Mouse (Mus musculus): ENCODE results near the gene Ccdc191. TPM values are rescaled to one million over a fixed set of nuclear protein-coding genes. Genes with fewer than 3 reads are reported as not detected.

Gene Ccdc191
- total and polyA plus RNA-seq, 3 experiments, result 9.3 to 45.7 (median 11.3) TPM

DNA sequence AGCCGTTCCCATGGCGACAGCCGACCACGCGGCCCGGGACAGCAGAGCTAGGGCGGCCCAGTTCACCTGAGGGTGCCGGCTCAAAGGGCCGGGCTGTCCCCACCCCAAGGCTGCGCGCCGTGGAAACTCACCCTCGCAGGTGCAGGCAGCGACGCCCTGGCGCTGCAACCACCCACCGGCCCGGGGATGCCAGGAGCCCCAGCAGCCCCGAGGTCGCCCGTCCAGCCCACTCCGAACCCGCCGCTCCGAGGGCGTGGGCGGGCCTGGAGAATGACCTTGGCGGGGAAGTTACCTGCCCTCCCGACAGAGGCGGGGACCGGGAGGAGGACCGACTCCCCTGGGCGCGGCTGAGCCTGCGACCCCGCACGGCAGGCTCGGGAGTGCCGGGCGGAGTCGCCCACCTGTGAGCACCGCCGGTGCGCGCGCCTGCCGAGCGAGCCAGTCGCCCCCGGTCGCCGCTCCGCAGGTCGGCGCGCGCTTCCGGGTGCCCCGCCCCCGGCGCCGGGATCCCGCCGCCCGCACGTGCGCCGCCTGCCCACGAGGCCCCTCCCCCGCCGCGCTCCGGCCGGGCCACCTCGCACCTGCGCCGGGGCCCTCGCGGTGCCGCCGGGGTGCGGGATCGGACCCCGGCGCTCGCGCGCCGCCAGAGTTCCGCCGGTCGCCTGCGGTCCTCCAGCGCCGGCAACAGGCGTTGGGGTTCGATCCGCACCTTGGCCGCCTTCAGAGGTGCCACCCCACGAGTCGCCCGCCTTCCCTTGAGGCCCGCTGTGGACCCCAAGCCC is 89.9 kb downstream of the Ccdc191 start, which contains the start of gene Zdhhc23:
Zdhhc23 (minus strand) TSS at position 464 of the 782 bp plus-strand sequence.
- in situ Hi-C loops (cut with MboI; ENCODE audit: low pct_ligation_motif_present, low pct_unique_long_range_greater_than_20kb, low sequenced_read_pairs), result no loop called here
- H3K4me2 ChIP-seq (ENCODE audit: insufficient read depth, low read depth, poor library complexity, severe bottlenecking), result peak within 1 kb of the TSS; percentile 75
- H3K9ac ChIP-seq (ENCODE audit: insufficient read depth, low read depth), result peak within 1 kb of the TSS; percentile 14; the same call in 1 of the 2 replicates
- dilution Hi-C loops (cut with MboI; ENCODE audit: extremely low pct_ligation_motif_present, extremely low pct_unique_long_range_greater_than_20kb, low sequenced_read_pairs), result no loop called here
- no peaks in the 10 kb centered on the region for H3K36me3 ChIP-seq (replicated peaks in 1 of 2; ENCODE audit: control insufficient read depth in 1 of 2, insufficient read depth in 1 of 2, low read length in 1 of 2)
- H3K79me2 ChIP-seq (replicated peaks; ENCODE audit: control insufficient read depth, extremely low read depth, insufficient read depth, poor library complexity, severe bottlenecking), result no peaks in the 10 kb centered on the region
- peak; percentile 81 for TF ChIP-seq ELF1 (IDR thresholded peaks at IDR 0.05; ENCODE audit: low read depth, low read length)
- TF ChIP-seq SIN3A (IDR thresholded peaks at IDR 0.05; ENCODE audit: low read length), result 0 out of 2 replicates have a peak, but pooled peaks have one; percentile 54
- TF ChIP-seq UBTF (IDR thresholded peaks at IDR 0.05; ENCODE audit: low read depth, low read length), result peak; percentile 70
- peak; percentile 87 for TF ChIP-seq BHLHE40 (IDR thresholded peaks at IDR 0.05; ENCODE audit: low read depth, low read length)
- peak; percentile 66 for TF ChIP-seq NRF1 (IDR thresholded peaks at IDR 0.05; ENCODE audit: low read depth, low read length)
- TF ChIP-seq TCF12 (IDR thresholded peaks at IDR 0.05; ENCODE audit: low read depth, low read length), result peak; percentile 20; the same call in 1 of the 2 replicates
- peak; percentile 29; the same call in 1 of the 2 replicates for TF ChIP-seq POLR2A (IDR thresholded peaks at IDR 0.05; ENCODE audit: low read depth, low read length)
- no peak for TF ChIP-seq TBP (conservative IDR thresholded peaks at IDR 0.05; ENCODE audit: low read depth, low read length)
- TF ChIP-seq JUND (conservative IDR thresholded peaks at IDR 0.05; ENCODE audit: low read depth, low read length), result no peak
- no peak for TF ChIP-seq USF1 (IDR thresholded peaks at IDR 0.05; ENCODE audit: low read depth, low read length)
- peak; percentile 71; the same call in 1 of the 2 replicates for TF ChIP-seq MXI1 (IDR thresholded peaks at IDR 0.05; ENCODE audit: low read depth, low read length)
- TF ChIP-seq SMC3 (IDR thresholded peaks at IDR 0.05; ENCODE audit: low read depth, low read length), result no peak
- DNase-seq (ENCODE audit: extremely low read depth), result no peak
- peaks cover 11% of the 10 kb centered on the region for H3K27me3 ChIP-seq (replicated peaks)
- H3K4me1 ChIP-seq (ENCODE audit: control insufficient read depth in 1 of 2, insufficient read depth in 2 of 2), result peaks cover 0 to 7% of the 10 kb centered on the region in 2 experiments; a peak in 1 of 4 replicates
- H3K4me3 ChIP-seq (replicated peaks in 1 of 3; ENCODE audit: low read depth in 2 of 3, low read length in 2 of 3, poor library complexity in 1 of 3), result peak within 1 kb of the TSS; percentile 29 to 78 (median 56)
- H3K27ac ChIP-seq (ENCODE audit: insufficient read depth, low read depth), result no peak within 1 kb of the TSS
- H3K9me3 ChIP-seq (replicated peaks; ENCODE audit: low read length), result no peaks in the 10 kb centered on the region

DNA sequence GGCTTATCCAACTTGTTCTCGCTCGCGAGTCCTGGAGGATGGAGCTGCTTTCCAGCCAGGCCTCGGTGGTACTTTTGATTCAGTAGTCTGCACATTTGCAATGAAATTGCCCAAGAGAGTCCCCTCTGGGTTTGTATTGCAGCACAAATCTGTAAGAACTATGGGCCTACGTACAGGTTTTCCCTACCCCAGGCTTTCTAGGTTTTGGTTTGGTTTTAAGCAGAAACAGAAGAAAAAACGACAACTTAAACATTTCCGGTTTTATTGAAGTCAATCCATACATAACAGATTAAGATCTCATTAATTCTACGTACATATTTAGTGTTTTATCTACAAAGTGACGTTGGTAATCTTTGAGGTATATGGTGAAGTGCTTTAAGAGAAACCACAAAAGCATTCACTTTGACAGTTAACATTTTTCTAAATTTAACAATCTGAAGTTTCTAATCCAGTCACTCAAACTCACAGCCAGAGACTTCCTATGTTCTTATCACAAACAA is 90.6 kb downstream of the Ccdc191 start:
- Histone ChIP-seq H3K36me3 (replicated peaks in 1 of 2; ENCODE audit: control insufficient read depth in 1 of 2, insufficient read depth in 1 of 2, low read length in 1 of 2) (no peaks in the 10 kb centered on the region), H3K4me1 (ENCODE audit: control insufficient read depth in 1 of 2, insufficient read depth in 2 of 2) (peaks cover 0 to 7% of the 10 kb centered on the region in 2 experiments; a peak in 1 of 4 replicates), H3K4me3 (replicated peaks in 1 of 3; ENCODE audit: low read depth in 2 of 3, low read length in 2 of 3, poor library complexity in 1 of 3) (peak overlapping the region in 2 of 3 experiments; percentile 56 to 78), H3K27ac (ENCODE audit: insufficient read depth, low read depth) (no peak overlapping the region), H3K9ac (ENCODE audit: insufficient read depth, low read depth) (peak overlapping the region; percentile 14; the same call in 1 of the 2 replicates), H3K79me2 (replicated peaks; ENCODE audit: control insufficient read depth, extremely low read depth, insufficient read depth, poor library complexity, severe bottlenecking) (no peaks in the 10 kb centered on the region), H3K4me2 (ENCODE audit: insufficient read depth, low read depth, poor library complexity, severe bottlenecking) (peak overlapping the region; percentile 75), H3K9me3 (replicated peaks; ENCODE audit: low read length) (no peaks in the 10 kb centered on the region), H3K27me3 (replicated peaks) (peaks cover 11% of the 10 kb centered on the region)
- DNase-seq (ENCODE audit: extremely low read depth), result no peak
- TF ChIP-seq ZMIZ1 (IDR thresholded peaks at IDR 0.05; ENCODE audit: low read depth, low read length), result no peak
- TF ChIP-seq ZKSCAN1 (IDR thresholded peaks at IDR 0.05; ENCODE audit: borderline replicate concordance, low read depth, low read length), result no peak
- TF ChIP-seq ELF1 (IDR thresholded peaks at IDR 0.05; ENCODE audit: low read depth, low read length), result no peak
- TF ChIP-seq NELFE (IDR thresholded peaks at IDR 0.05; ENCODE audit: low read depth, low read length), result no peak
- TF ChIP-seq RAD21 (IDR thresholded peaks at IDR 0.05; ENCODE audit: low read depth, low read length), result no peak; the same call in 1 of the 2 replicates
- no peak for TF ChIP-seq E2F4 (IDR thresholded peaks at IDR 0.05; ENCODE audit: insufficient replicate concordance, low read depth, low read length)
- TF ChIP-seq POLR2AphosphoS2 (IDR thresholded peaks at IDR 0.05; ENCODE audit: low read depth, low read length), result no peak
- in situ Hi-C loops (cut with MboI; ENCODE audit: low pct_ligation_motif_present, low pct_unique_long_range_greater_than_20kb, low sequenced_read_pairs) (no loop called here), dilution Hi-C loops (cut with MboI; ENCODE audit: extremely low pct_ligation_motif_present, extremely low pct_unique_long_range_greater_than_20kb, low sequenced_read_pairs) (no loop called here)

All from CH12.LX (cell line).